Mouse (Mus musculus) hindbrain, embryonic 10.5 days (tissue): ENCODE data around the gene Tdrd9. TPM values are rescaled to one million over a fixed set of nuclear protein-coding genes. Genes with fewer than 3 reads are reported as not detected.
A peak's percentile ranks its signal among the peaks of the same experiment; 100 is the strongest.

ENCODE experiments used
- DNase-seq: peaks from one replicate; pipeline ENCODE4 v3.0.0-alpha.2; 2017; ENCODE audit warnings: low spot score
- H3K27ac ChIP-seq: fragments of 300-500 bp; sonication (generic); 2 replicates; pipeline ENCODE4 v1.5.1; 2016; ENCODE audit warnings: mild to moderate bottlenecking, moderate library complexity
- H3K27me3 ChIP-seq: fragments of 300-500 bp; sonication (generic); 2 replicates; pipeline ENCODE4 v1.6.1; 2016; ENCODE audit warnings: mild to moderate bottlenecking; ENCODE audit not compliant: poor library complexity, insufficient read depth, severe bottlenecking
- H3K36me3 ChIP-seq: fragments of 300-500 bp; sonication (generic); 2 replicates; pipeline ENCODE4 v1.6.1; 2016; ENCODE audit warnings: mild to moderate bottlenecking, moderate library complexity
- H3K4me1 ChIP-seq: fragments of 300-500 bp; sonication (generic); replicated peaks from 2 replicates; pipeline ENCODE4 v1.6.1; 2016; ENCODE audit warnings: mild to moderate bottlenecking
- H3K4me3 ChIP-seq: fragments of 300-500 bp; sonication (generic); 2 replicates; pipeline ENCODE4 v1.5.1; 2016; ENCODE audit warnings: mild to moderate bottlenecking, moderate library complexity
- H3K9me3 ChIP-seq: fragments of 300-500 bp; sonication (generic); 2 replicates; pipeline ENCODE4 v1.6.1; 2016; ENCODE audit warnings: mild to moderate bottlenecking, moderate library complexity
- WGBS: fragments of 180-500 bp; shearing (Covaris S2); methylation state at CpG from one replicate; pipeline ENCODE4 v1.1.7; 2016; 5-methylcytosine and 5-hydroxymethylcytosine counted together
- polyA plus RNA-seq: library from polyadenylated mRNA; unstranded; fragments of >200 nt; fragmentation: Nextera tagmentation; extraction: Ambion mirVana; gene quantifications from 2 replicates; pipeline ENCODE4 v1.2.1, GENCODE M21; 2016

Tdrd9 gene
- polyA plus RNA-seq, 1 experiment from 2014 or later = 1.2 TPM

DNA sequence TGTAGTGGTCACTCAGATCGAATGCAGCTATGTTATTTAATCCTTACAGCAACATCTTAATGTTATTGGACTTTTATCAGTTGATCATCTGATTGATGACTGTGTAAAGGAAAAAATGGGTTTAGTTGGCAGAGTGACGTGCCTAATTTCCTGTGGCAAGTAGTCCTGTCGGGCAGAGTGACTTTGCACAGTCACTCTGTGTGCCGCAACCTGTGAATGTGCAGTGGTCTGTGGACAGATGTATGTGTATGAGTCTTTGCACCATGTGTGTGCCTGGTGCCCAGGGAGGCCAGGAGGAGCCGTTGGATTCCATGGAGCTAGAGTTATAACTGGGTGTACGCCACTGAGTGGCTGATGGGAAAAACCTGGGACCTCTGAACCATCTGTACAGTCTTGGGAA, 3.2 kb downstream of the Tdrd9 start:
- DNase-seq = no peak
- no peaks in the 10 kb centered on the region for H3K27me3 ChIP-seq
- no peak overlapping the region for H3K27ac ChIP-seq
- no peaks in the 10 kb centered on the region for H3K9me3 ChIP-seq
- H3K4me1 ChIP-seq = peaks cover 8% of the 10 kb centered on the region; the same call in 1 of the 2 replicates
- no peaks in the 10 kb centered on the region for H3K36me3 ChIP-seq
- WGBS = 87% methylated on average over 6 of the region's 6 CpGs
- no peak overlapping the region for H3K4me3 ChIP-seq

GRCm38 (mm10) chr12:111977138-111977537, 5.8 kb downstream of the Tdrd9 start:
- 75% methylated on average over 6 of the region's 6 CpGs for WGBS
- Histone ChIP-seq H3K4me3 (no peak overlapping the region), H3K9me3 (no peaks in the 10 kb centered on the region), H3K27me3 (no peaks in the 10 kb centered on the region), H3K27ac (no peak overlapping the region), H3K4me1 (peaks cover 8% of the 10 kb centered on the region; the same call in 1 of the 2 replicates), H3K36me3 (no peaks in the 10 kb centered on the region)
- no peak for DNase-seq

- no peaks in the 10 kb centered on the region for H3K9me3 ChIP-seq
- no peak overlapping the region for H3K27ac ChIP-seq
- H3K36me3 ChIP-seq = no peaks in the 10 kb centered on the region
- WGBS = 85% methylated on average over 6 of the region's 6 CpGs
- H3K27me3 ChIP-seq = no peaks in the 10 kb centered on the region
- peaks cover 8% of the 10 kb centered on the region; the same call in 1 of the 2 replicates for H3K4me1 ChIP-seq
- no peak for DNase-seq
- H3K4me3 ChIP-seq = no peak overlapping the region
These were observed 6.9 kb downstream of the Tdrd9 start for GRCm38 (mm10) chr12:111978274-111978673.

- DNase-seq = no peak
- Histone ChIP-seq H3K27me3 (no peaks in the 10 kb centered on the region), H3K27ac (no peak within 1 kb of the TSS), H3K4me3 (no peak within 1 kb of the TSS), H3K36me3 (no peaks in the 10 kb centered on the region), H3K4me1 (peaks cover 8% of the 10 kb centered on the region; the same call in 1 of the 2 replicates), H3K9me3 (no peaks in the 10 kb centered on the region)
- 78% methylated on average over 6 of the region's 6 CpGs for WGBS
These were observed 9.6 kb downstream of the Tdrd9 start, which contains the start of gene Rd3l for GRCm38 (mm10) chr12:111980887-111981367. Rd3l (minus strand) TSS chr12:111981317.

DNA sequence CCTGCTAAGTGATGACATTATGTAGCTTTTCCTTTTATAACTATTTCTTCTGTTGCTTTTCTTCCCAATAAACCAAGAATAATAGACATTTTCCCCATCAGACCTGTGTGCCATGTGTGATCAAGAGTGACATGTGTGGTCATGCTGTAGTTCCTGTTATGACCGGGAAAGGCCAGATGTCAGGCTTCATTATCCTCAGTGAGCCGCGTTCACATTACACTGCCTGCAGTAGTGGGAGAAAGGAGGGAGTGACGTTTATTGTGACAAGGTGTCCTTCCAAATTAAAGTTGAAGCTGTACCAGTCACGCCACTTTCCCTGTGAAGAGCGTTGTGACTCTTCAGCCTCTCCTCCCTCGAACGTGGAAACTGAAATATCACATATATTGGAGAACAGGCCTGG, 10.5 kb downstream of the Tdrd9 start:
- no peaks in the 10 kb centered on the region for H3K9me3 ChIP-seq
- no peak overlapping the region for H3K27ac ChIP-seq
- H3K4me3 ChIP-seq = no peak overlapping the region
- no peaks in the 10 kb centered on the region; the same call in 1 of the 2 replicates for H3K27me3 ChIP-seq
- no peaks in the 10 kb centered on the region for H3K36me3 ChIP-seq
- H3K4me1 ChIP-seq = peaks cover 5% of the 10 kb centered on the region; the same call in 1 of the 2 replicates
- 76% methylated on average over 8 of the region's 8 CpGs for WGBS
- DNase-seq = no peak

GRCm38 (mm10) chr12:111983165-111983564, 11.8 kb downstream of the Tdrd9 start:
- WGBS = 75% methylated on average over 2 of the region's 2 CpGs
- no peak for DNase-seq
- H3K27ac ChIP-seq = no peak overlapping the region

DNA sequence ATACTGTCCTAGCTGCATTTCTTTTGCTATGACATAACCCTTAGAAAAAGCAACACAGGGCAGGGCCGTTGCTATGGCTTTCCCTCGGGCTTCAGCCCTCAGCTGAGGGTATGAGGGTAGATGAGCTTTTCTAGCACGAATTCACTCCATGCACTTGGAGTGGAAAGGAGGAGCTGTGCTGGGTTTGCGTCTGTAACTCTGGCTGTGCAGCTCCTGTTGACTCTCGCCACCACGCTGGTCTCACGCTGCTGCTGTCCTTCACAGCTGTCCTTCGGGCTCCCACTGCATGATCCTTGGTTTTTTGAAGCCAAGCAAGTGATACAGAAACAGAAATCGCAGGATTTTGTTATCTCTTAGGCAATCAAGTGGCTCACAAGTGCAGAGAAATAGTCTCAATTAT, 15.4 kb downstream of the Tdrd9 start:
- H3K27ac ChIP-seq = no peak overlapping the region
- no peaks in the 10 kb centered on the region; the same call in 1 of the 2 replicates for H3K27me3 ChIP-seq
- H3K9me3 ChIP-seq = no peaks in the 10 kb centered on the region
- 60% methylated on average over 9 of the region's 9 CpGs for WGBS
- no peaks in the 10 kb centered on the region for H3K36me3 ChIP-seq
- H3K4me1 ChIP-seq = 0 out of 2 replicates have a peak, but pooled peaks cover 3% of the 10 kb centered on the region
- DNase-seq = no peak
- no peak overlapping the region for H3K4me3 ChIP-seq

More at GRCm38 (mm10) chr12:111983165-111983564, 11.8 kb downstream of the Tdrd9 start:
- Histone ChIP-seq H3K36me3 (no peaks in the 10 kb centered on the region), H3K9me3 (no peaks in the 10 kb centered on the region), H3K4me1 (0 out of 2 replicates have a peak, but pooled peaks cover 3% of the 10 kb centered on the region), H3K27me3 (no peaks in the 10 kb centered on the region; the same call in 1 of the 2 replicates), H3K4me3 (no peak overlapping the region)

DNA sequence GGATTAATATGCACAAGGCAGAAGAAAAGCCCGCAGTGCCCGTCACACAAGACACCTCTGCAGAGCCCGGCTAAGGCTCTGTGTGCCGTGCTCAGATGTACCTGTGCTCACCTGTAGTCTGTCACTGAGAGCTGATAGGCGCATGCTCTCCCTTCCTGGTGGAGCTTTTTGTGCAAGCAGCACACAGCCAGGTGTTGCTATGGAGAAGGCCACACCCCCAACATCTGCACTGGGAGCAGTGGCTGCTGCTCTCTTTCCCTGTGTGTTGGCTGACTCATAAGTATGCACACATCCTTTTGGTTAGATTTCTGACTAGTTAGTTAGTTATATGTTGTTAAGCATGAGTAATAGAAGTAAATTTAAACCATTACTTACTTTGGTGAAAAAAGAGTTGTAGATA, 21.3 kb downstream of the Tdrd9 start:
- Histone ChIP-seq H3K4me3 (no peak overlapping the region), H3K36me3 (no peaks in the 10 kb centered on the region), H3K27ac (no peak overlapping the region), H3K4me1 (no peaks in the 10 kb centered on the region), H3K27me3 (no peaks in the 10 kb centered on the region), H3K9me3 (no peaks in the 10 kb centered on the region)
- DNase-seq = no peak
- 88% methylated on average over 5 of the region's 5 CpGs for WGBS

DNA sequence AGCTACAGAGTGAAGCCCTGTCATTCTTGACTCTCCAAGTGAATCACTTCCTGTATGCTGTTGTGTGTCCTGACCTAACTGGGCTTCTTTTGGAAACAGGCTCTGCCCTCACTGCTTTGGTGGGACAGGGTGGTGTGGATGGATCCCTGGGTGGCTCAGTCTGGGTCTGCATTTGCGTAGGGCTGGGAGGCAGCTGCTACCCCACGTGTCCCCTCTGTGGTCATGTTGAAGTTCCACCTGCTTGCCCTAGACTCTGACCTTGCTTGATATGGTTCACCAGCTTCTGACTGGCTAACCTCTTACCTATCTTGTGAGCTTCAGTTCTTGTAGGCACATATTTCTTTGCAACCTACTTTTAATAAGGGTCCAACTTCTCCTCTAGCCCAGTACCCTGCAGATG, 23.8 kb downstream of the Tdrd9 start:
- no peak overlapping the region for H3K27ac ChIP-seq
- WGBS = 83% methylated on average over 2 of the region's 2 CpGs
- H3K27me3 ChIP-seq = no peaks in the 10 kb centered on the region
- DNase-seq = no peak
- H3K9me3 ChIP-seq = no peaks in the 10 kb centered on the region
- H3K4me3 ChIP-seq = no peak overlapping the region
- no peaks in the 10 kb centered on the region for H3K4me1 ChIP-seq
- no peaks in the 10 kb centered on the region for H3K36me3 ChIP-seq

GRCm38 (mm10) chr12:111999735-112000134, 28.4 kb downstream of the Tdrd9 start:
- Histone ChIP-seq H3K27ac (no peak overlapping the region), H3K36me3 (no peaks in the 10 kb centered on the region), H3K4me3 (no peak overlapping the region), H3K27me3 (no peaks in the 10 kb centered on the region; the same call in 1 of the 2 replicates), H3K4me1 (no peaks in the 10 kb centered on the region), H3K9me3 (no peaks in the 10 kb centered on the region)
- no peak for DNase-seq
- 94% methylated on average over 7 of the region's 7 CpGs for WGBS

GRCm38 (mm10) chr12:112001223-112001622, 29.9 kb downstream of the Tdrd9 start:
- no peaks in the 10 kb centered on the region for H3K36me3 ChIP-seq
- WGBS = 24% methylated on average over 8 of the region's 8 CpGs
- peak; percentile 69 for DNase-seq

GRCm38 (mm10) chr12:112012511-112013270, 41.3 kb downstream of the Tdrd9 start:
- WGBS = 25% methylated on average over 12 of the region's 12 CpGs
- H3K9me3 ChIP-seq = no peaks in the 10 kb centered on the region
- H3K27ac ChIP-seq = peak overlapping the region; percentile 88
- H3K4me1 ChIP-seq = peaks cover 21% of the 10 kb centered on the region
- peak; percentile 81 for DNase-seq
- H3K27me3 ChIP-seq = no peaks in the 10 kb centered on the region
- H3K36me3 ChIP-seq = no peaks in the 10 kb centered on the region
- H3K4me3 ChIP-seq = peak overlapping the region; percentile 45

More at GRCm38 (mm10) chr12:112001223-112001622, 29.9 kb downstream of the Tdrd9 start:
- Histone ChIP-seq H3K4me3 (no peak overlapping the region), H3K27me3 (no peaks in the 10 kb centered on the region; the same call in 1 of the 2 replicates), H3K27ac (no peak overlapping the region), H3K4me1 (no peaks in the 10 kb centered on the region), H3K9me3 (no peaks in the 10 kb centered on the region)

DNA sequence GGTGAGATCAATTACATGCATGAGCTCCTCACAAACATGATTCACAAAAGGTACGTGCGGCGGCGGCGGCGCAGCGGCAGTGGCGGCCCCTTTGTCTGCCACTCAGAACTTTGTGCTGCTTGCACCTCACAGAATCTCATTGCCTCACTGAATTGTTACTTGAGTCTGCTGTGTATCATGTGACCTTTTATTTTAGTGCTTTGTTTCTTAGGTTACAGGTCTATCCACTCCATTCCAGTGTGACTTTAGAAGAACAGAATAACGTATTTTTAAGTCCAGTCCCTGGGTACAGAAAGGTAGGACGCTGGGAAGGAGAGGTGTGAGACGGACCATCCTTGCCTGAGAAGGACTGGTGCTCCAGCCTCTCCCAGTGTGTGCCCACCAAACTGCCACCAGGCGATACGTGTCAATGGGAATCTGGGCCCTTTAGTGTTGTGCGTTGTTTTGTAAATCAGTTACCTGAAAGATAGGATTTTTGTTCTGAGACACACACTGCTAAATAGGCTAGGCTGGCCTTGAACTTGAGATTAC, 42.0 kb downstream of the Tdrd9 start:
- peak overlapping the region; percentile 88 for H3K27ac ChIP-seq
- peaks cover 21% of the 10 kb centered on the region for H3K4me1 ChIP-seq
- H3K4me3 ChIP-seq = peak overlapping the region; percentile 45
- H3K36me3 ChIP-seq = no peaks in the 10 kb centered on the region
- DNase-seq = peak; percentile 69
- no peaks in the 10 kb centered on the region for H3K9me3 ChIP-seq
- 15% methylated on average over 14 of the region's 14 CpGs for WGBS
- H3K27me3 ChIP-seq = no peaks in the 10 kb centered on the region
